In genomic region chr11:41467330-41467729, GRCm38 (mm10) we compare ENCODE assay signal across 34 mouse cellular contexts.
"Had no signal": no experiment of that assay in that cellular context is flagged by ENCODE, and none has a peak within 500 bp of the region (broad histone marks: within the 10 kb centered on the region; RNA-seq: fewer than 3 reads in every experiment).

No protein-coding gene starts in this region.

- H3K36me3 ChIP-seq: heart, embryonic 10.5 days; heart, embryonic 12.5 days; heart, embryonic 13.5 days; heart, embryonic 15.5 days; hindbrain, embryonic 10.5 days; hindbrain, embryonic 12.5 days; hindbrain, embryonic 13.5 days; hindbrain, embryonic 15.5 days; kidney, embryonic 15.5 days had no signal

- ATAC-seq: hindbrain, embryonic 16.5 days; hindbrain, postnatal 0 days; inflammation-experienced regulatory T-cells, adult 6 months; intestine, embryonic 16.5 days; intestine, postnatal 0 days had no signal

- H3K4me2 ChIP-seq: heart, embryonic 11.5 days; heart, embryonic 12.5 days; heart, embryonic 13.5 days; heart, embryonic 15.5 days; hindbrain, embryonic 12.5 days; hindbrain, embryonic 13.5 days; hindbrain, embryonic 14.5 days; hindbrain, embryonic 15.5 days; kidney, embryonic 15.5 days had no signal

- H3K27ac ChIP-seq: heart, embryonic 10.5 days; heart, embryonic 13.5 days; heart, embryonic 15.5 days; hindbrain, embryonic 10.5 days; hindbrain, embryonic 12.5 days; hindbrain, embryonic 13.5 days; hindbrain, embryonic 14.5 days; hindbrain, embryonic 15.5 days; hindbrain, postnatal 0 days; kidney, embryonic 15.5 days; layer of hippocampus, adult 2 months; left cerebral cortex, adult 2 months had no signal

- H3K4me1 ChIP-seq: heart, embryonic 10.5 days; heart, embryonic 12.5 days; heart, embryonic 13.5 days; heart, embryonic 15.5 days; hindbrain, embryonic 10.5 days; hindbrain, embryonic 12.5 days; hindbrain, embryonic 13.5 days; hindbrain, embryonic 15.5 days; kidney, embryonic 15.5 days had no signal

- H3K9ac ChIP-seq: heart, embryonic 12.5 days; heart, embryonic 13.5 days; heart, embryonic 15.5 days; hindbrain, embryonic 12.5 days; hindbrain, embryonic 13.5 days; hindbrain, embryonic 14.5 days; hindbrain, embryonic 15.5 days; kidney, embryonic 15.5 days had no signal

- H3K27me3 ChIP-seq: heart, embryonic 12.5 days; heart, embryonic 13.5 days; heart, embryonic 15.5 days; hindbrain, embryonic 12.5 days; hindbrain, embryonic 13.5 days; hindbrain, embryonic 15.5 days; kidney, embryonic 15.5 days had no signal

- H3K4me3 ChIP-seq: heart, embryonic 10.5 days; heart, embryonic 12.5 days; heart, embryonic 13.5 days; heart, embryonic 15.5 days; hindbrain, embryonic 10.5 days; hindbrain, embryonic 12.5 days; hindbrain, embryonic 13.5 days; hindbrain, embryonic 15.5 days; kidney, embryonic 15.5 days; layer of hippocampus, adult 2 months; left cerebral cortex, adult 2 months had no signal

- H3K9me3 ChIP-seq: heart, embryonic 10.5 days; heart, embryonic 12.5 days; heart, embryonic 13.5 days; heart, embryonic 15.5 days; hindbrain, embryonic 10.5 days; hindbrain, embryonic 12.5 days; hindbrain, embryonic 13.5 days; hindbrain, embryonic 15.5 days; kidney, embryonic 15.5 days had no signal

- DNase-seq: heart, postnatal 10 days; heart, postnatal 14 days; heart, postnatal 36 days; heart, postnatal 4 days; kidney, adult 11 months; kidney, adult 18-20 months; kidney, adult 2 months; kidney, adult 8-10 months; kidney, adult 9 months; kidney, postnatal 10 days; kidney, postnatal 14 days; kidney, postnatal 25 days; kidney, postnatal 36 days; kidney, postnatal 4 days; layer of hippocampus, adult 9-11 months; layer of hippocampus, postnatal 36 days had no signal
